Mouse (Mus musculus) cerebellum, postnatal 4 days (tissue): Measurements from ENCODE around the gene Ostf1.

Experiments used
- DNase-seq, 2 experiments: peaks; one replicate each; pipeline ENCODE4 v3.0.0; 2022; ENCODE audit warnings: low spot score in 2 of 2, mixed read lengths in 1 of 2

The Ostf1 gene

DNA sequence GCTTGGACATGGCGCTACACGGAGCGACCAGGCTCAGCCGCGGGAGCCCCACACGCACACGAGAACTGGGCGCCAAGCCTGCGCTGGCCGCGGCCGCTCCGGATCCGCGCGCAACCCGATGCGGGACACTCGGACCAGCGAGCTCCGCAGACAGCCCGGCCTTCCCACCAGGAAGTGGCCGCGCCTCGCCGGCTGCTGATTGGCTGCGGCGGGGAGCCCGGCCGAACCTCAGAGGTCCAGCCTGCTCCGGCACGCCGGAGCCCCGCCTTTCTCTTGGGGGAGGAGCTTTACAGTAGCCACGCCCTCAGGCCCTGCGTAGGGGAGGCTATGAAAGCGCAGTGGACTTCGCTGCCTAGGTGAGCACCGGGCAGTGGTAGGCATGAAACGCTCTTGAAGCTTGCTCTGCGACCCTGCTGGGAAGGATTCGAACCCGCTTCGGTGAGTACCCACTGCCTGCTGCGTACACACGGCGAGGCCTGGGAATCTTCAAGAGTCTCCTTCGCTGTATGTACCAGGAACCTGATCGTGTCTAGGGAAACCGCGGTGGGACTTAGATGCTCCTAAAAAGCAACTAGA lies at the start of gene Ostf1, which contains the start of gene Nmrk1:
Gene Ostf1, minus strand, starts transcription at position 180 of the 576 bp plus-strand sequence.
Gene Nmrk1, plus strand, starts transcription at position 307 of the 576 bp plus-strand sequence.
- peak; percentile 84 to 92 for DNase-seq

DNA sequence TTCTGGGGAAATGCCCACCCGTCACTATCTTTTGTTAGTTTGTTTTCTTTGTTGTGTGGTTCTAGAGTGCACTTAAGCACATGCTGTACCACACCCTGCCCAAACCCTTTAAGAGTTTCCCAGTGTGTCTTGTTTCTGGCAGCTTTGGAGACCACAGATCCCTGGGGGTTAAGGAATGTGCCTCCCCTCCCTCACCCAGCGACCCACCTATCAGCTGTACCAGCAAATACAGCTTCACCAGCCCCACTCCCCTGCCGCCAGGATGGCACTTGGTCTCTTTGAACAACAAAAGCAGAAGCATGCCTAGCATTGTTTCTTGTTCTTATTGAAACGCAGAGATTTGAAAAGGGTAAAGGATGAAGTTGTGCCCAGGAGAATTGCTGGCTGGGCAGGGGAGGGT lies 41.5 kb upstream of the Ostf1 start:
- no peak for DNase-seq

DNA sequence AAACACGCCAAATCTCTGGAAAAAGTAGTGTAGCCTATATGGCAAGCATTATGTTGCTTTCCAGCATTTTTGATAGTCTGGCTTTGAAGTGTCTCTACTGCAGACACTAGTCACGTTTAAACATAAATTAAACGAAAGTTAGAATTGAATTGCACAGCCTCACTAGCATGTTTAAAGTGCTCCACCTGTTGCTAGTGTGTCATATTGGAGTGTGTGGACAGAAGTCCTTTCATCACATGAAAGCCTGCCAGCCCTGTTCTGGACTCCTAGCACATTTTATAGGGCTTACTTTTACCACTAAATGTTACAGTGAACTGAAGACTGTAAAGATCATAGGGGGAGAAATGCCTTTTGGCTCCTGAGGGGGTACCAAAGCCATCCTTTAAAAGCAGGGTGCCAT lies 40.9 kb upstream of the Ostf1 start:
- no peak for DNase-seq

DNA sequence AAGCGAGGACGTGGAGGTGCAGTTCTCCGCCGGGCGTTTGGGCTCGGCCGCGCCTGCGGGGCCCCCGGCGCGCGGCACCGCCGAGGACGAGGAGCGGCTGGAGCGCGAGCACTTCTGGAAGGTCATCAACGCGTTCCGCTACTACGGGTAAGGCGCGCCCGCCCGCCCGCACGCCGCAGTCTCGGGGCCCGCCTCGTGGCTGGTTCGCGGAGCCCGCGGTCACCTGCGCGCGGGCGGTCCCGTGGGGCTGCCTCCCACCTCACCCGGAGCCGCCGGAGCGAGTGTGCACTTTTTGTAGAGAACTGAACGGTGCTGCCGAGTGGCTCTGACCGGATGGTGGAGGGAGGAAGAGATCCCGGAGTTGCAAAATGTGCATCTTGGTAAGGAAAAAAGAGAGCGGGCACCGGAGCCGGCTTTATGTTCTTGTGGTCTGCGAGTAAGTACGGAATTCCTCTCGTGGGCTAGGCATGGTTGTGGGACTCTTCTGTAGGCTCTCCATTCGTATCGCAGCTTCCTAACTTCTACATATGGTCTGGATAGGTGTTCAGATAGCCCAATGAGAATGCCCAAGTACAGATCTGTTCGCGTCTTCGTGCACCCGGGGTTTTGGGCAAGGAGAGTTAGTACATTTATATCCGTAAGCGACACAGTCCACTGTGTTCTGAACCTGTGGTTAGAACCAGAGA lies 39.6 kb upstream of the Ostf1 start:
- peak in 1 of 2 experiments; percentile 56 for DNase-seq

DNA sequence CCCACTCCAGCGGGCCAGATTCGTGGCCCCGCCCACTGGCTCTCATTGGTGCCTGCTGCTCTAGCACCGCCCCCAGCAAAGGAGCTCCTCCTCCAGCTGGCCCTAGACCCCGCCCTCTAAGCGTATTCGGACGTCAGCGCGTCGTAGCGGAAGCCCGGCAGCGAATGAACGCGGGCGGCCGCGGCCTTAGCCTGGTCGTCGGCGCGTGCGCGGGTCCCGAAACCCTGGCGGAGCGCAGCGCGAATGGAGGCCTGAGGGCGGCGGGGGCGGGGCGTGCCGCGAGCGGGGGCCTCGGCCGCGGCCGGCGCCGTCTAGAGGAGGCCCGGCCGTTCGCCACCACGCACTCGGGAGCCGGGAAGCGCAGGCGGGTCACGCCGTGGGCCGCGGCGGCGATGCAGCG lies 39.0 kb upstream of the Ostf1 start, which contains the start of gene Carnmt1:
Gene Carnmt1, plus strand, starts transcription at position 157 of the 400 bp plus-strand sequence.
- DNase-seq, result peak; percentile 95 to 98

DNA sequence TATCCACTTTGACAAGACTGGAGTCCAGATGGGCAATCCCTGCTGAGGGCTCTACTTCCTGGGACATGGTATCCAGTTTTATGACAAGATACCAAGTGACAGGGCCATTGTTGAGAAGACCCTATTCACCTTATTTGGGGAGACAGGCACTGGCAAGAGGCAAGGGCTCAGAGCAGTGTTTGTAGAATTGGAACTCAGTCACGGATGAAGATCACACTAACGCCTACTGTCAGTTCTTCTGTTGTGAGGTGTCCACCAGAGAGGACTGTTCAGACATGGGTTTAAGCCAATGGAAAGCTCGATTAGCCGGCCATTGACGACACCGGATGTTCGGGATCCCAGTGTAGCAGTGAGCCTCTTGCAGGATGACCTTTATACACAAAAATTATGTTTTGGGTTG lies 37.9 kb upstream of the Ostf1 start:
- no peak for DNase-seq

DNA sequence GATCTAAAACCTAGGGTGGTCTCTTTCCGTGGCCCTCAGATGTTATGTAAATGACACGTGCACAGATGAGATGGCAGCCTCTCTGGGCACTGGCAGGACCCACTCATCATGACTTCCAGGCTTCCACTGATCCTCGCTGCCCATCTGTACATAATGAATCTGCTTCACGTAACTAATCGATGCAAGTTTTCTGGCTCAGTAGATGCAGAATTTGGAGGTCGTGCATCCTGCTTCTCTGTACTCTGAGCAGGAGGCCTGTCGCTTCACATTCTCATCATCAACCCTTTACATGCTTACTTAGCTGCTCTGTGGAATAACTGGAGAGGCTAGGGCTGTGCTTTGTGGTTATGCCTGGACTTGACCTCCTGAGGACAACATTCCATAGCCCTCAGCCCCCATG lies 35.3 kb upstream of the Ostf1 start:
- DNase-seq, result no peak

DNA sequence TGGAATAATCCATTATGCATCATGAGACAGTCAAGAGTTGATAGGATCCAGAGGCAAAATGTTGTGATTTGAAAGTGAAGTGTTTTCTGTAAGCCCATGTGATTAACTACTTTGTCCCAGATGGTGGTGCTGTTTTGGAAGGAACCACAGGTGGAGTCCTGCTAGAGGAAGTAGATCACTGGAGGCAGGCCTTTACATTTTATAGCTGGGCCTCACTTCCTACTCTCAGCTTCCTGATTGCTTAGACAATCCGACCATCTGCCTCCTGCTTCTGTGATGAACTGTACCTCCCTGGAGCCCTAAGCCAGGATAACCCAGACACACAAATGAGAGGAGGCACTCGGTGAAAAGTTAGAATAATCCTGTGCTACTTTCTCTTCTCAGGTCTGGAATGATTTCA lies 32.3 kb upstream of the Ostf1 start:
- no peak for DNase-seq

DNA sequence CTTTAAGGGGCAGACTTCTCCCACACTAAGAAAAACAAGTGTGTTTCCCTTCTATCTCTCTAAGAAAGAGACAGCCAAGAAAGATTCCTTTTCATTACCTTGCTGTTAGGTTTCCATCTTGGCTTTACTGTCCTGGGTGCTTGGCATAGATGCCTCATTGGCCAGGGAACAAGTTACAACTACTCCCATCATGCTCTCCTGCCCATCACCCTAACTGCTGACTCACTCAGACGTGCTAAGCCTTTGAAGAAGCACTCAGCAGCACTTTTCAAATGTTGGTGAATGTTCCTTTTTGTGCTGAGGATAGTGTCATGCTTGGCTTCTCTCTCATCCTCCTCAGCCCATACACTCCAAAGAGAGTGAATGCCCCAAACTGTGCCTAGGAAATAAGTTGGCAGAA lies 30.1 kb upstream of the Ostf1 start:
- DNase-seq, result no peak

DNA sequence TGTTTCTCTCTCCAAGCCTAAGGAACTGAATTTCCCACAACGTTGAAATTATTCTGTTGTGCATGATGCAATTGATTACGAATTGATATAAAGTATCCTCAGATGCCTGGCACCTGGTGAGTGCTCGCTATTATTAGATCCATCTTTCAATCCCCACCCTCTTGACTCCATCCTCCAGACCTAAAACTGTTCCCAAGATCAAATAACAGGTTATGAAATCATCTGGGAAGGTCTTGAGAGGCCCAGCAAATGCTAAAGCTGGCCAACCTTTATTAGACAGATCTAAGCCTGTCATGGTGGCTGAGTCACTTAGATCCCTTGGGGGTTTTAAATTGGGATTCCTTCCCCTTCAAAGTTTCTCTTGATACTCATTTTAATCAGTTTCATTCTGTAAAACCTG lies 28.8 kb upstream of the Ostf1 start:
- no peak for DNase-seq

DNA sequence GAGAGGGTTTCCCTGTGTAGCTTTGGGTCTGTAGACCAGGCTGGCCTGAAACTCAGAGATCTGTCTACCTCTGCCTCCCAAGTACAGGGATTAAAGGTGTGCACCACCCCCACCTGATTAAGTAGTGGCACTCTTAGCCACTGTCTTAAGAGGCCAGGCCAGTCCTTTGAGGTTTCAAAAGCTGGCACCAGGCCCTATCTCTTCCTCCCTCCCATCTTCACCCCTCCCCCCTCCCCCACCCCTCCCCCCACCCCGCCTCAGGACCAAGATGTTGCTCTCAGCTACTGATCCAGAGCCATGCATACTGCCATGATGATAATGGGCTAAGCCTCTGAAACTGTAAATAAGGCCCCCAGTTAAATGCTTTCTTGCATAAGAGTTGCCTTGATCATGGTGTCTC lies 27.7 kb upstream of the Ostf1 start:
- no peak for DNase-seq

DNA sequence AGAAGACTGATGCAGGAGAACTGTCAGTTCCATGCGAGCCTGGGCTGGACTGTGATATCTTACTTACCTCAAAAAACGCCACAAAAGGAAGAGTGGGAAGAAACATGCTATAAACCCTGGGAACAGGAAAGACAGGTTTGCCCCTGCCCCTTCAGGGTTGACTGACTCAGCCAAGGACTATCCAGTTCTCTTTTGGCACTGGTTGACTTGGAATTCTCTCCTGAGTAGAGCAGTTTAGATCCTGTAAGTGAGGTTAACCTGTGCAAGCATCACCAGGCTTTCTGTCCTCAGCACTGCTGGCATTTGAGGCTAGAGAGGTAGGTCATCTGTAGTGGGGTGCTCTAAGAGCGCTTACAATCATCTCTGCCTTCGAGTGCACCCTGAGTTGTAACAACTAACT lies 26.9 kb upstream of the Ostf1 start:
- DNase-seq, result no peak

DNA sequence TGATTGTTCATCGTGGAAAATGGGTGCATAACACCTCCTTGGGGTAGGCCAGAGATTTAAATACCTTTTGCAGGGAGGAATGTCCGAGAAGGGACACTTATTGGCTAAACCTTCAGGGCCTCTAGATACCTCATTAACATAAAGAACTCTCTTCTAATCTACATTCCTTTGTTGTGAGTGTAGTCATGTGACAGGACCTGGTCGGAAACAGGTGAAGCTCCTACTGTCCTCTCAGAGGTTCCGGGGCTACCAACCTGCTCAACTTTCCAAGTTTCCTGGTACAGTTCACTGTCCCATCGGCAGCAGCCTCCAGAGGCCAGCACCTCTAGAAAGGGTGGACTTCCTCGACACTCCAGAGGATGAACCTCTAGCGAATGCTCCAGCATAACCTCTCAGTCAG lies 24.4 kb upstream of the Ostf1 start:
- no peak for DNase-seq

DNA sequence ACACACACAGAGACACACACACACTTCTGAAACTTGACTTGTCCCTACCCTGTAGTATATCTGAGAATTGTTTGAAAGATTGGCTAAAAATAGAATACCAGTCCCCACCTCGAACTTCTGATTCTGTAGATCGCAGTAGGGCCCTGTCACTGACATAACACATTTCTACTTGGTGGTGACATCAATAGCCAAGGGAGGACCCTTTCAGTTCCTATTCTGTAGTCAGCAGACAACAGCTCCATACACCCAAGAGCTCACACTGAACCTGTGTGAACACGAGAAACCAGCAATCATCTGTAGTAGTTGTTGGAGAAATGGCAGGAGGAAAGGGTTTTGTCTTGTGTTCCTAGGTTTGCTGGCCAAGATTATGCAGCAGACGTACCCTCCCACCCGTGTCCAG lies 23.4 kb upstream of the Ostf1 start:
- no peak for DNase-seq

DNA sequence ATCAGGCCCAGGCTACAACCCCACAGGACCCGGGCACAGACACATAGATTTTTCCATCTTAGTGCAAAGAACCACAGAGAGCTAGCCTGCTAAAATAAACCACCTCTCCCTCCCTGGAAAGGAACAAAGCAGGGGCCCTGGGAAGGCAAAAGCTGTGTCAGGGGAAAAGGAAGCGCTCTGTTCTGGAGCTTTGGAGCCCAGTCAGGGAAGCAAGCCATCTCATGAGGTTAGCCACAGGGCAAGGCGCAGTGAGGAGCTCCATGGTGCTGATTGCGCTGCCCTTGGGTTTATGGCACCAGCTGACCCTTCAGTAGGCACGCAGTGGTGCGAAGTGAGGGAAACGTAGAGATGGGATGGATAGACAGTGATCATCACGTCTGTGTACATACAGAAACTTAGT lies 22.7 kb upstream of the Ostf1 start:
- no peak for DNase-seq

DNA sequence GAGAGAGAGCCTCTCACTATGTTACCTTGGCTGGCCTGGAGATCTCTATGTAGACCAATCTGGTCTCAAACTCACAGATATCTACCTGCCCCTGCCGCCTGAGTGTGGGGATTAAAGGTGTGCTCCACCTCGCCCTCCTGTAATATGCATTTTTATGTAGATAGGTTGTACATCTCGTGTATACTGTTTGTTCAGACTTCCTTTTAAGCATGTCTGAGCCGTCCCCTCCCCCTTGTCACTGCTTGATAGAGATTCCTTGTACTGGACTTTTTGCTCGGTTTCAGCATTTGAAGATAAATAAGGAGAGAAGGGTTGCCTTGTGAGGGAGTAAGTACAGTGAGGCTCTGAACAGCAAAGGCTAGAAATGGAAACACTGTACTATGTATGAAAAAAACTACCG lies 21.4 kb upstream of the Ostf1 start:
- no peak for DNase-seq

DNA sequence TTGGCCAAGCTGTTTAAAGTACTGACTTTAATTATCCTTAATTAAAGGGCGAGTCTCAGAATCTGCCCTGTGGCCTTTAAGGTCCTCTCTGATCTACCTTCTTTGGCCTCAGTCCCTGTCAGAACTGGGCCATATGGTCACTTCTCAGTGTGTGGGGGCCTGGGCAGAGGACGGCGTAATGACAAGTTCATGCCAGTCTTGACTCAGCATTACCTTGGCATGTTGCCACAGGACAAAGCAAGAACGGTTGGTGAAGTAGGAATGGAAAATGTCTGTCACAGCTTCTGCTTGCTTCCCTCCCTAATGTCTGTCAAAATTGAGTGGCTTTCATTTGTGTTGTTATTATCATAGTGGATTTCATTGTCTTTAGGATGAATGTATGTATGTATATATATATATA lies 21.0 kb upstream of the Ostf1 start:
- peak in 1 of 2 experiments; percentile 58 for DNase-seq

DNA sequence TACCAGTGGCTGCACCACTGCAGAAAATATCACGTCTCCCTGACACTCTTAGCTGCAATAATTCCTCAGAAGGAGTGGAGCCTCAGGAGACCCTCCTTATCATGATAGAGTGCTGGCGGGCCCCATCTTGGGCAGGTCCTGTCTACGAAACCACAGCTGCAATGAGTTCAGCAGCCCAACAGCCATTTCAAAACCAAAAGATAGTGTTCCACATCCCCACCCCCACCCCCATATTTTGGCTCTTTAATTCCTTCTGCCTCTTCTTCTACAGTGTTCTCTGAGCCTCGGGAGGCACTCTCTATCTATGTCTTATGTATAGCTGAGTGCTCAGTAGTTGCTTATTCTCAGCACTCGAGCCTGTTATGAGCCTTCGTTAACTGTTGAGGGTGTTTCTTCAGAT lies 18.9 kb upstream of the Ostf1 start:
- DNase-seq, result no peak

DNA sequence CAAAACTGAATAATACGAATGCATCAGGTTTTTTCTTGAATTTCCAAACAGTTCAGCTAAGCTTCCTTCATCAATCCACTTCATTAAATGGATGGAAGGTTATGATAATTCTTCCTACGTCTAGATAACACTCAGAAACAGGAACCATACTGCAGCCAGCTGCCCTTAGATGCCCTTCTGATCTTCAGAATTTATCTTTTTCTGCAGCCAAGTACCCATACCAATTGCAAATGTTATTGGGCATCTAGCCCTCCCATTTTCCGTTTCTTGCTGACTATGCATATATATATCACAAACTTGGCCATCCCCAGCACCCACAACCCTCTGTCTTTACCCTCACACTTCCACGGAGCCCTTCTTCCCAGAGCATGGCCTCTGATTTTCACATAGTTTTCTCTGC lies 18.3 kb upstream of the Ostf1 start:
- no peak for DNase-seq

DNA sequence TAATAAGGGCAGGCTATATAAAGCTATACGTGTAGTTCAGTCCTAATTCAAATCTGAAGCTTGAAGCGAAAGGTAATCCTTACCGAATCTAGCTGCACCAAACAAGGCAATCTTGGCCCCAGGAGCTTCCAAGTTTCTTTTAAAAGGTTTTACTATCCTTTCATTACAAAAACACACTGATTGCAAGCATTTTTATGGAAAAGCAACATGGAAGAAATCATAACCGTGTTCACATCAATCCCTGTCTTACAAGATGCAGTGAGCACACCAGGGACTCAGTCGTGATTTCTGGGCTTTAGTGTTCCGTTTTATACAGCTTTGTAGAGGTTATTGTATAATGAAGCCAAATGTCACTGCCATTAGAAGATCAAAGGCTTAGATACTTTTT lies 16.9 kb upstream of the Ostf1 start:
- DNase-seq, result no peak

DNA sequence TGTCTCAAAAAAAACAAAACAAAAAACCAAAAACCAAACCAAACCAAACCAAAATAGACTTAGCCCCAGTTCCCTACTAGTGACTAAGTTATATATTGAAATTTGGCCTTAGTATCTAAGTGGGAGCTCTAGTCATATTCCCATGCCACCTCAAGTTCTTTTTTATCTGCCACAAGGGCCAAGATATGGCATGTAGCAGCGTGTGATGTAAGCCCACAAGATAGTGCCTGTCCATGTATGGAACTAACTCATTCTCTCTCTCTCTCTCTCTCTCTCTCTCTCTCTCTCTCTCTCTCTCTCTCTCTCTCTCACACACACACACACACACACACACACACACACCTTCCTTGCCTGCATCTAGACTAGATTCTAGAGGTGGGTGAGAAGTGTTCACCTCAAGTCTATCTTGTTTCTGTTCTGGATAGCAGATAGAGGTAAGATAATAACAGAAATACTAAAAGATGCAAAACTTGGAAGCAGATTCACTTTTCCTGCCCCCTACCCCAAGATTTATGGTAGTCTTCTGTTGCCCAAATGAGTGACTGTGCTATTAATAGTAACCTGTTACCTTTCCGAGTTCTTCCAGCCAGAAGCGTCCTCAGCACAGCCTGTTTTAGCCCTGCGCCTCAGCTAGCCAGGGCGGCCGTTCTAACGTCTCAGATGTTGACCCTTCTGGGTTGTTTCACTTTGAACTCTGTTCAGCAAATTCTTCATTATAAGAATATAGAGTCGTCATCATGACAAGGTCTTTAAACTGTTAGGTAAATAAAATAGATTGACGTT lies 16.3 kb upstream of the Ostf1 start:
- no peak for DNase-seq

DNA sequence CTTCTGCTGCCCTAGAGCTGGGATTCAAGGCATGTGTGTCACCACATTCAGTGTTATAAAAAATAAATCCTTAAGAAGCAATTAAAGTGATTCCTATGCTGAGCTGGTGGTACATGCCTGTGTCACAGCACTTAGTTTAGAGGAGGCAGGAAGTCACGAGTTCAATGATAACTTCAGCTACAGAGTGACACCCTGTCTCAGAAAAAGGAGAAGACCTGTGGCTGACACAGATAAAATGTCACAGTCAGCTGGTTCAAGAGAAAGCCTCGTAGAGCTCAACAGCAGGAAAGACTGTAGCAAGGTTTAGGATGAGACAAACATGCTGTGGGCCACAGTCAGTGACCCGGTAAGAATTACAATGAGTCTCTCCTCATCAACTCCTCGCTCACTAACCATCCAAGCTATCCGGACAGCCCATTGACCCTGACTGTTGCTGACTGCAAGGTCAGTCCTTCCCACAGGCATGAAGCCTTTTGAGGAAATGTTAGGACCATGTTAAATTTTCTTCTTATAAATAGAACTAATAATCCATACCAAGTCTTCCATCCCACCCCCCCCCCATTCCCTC lies 15.3 kb upstream of the Ostf1 start:
- DNase-seq, result no peak

DNA sequence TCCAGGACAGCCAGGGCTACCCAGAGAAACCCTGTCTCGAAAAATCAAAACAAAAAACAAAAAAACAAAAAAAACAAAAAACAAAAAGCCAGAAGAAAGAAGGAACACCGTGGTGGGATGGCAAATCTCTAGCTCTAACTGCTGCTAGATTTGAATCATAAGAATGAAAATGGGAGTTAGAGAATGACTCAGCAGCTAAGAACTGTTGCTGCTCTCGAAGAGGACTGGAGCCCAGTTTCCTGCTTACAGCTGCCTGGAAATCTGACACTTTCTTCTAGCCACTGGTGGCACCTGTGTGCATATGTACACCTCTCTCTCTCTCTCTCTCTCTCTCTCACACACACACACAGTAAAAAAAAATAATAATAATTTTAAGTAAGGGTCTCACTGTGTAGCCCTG lies 14.8 kb upstream of the Ostf1 start:
- no peak for DNase-seq
